Mouse (Mus musculus): ENCODE results near the gene Per1.

- TF ChIP-seq CTCF (IDR thresholded peaks at IDR 0.05; ENCODE audit: extremely low read depth, insufficient read length, insufficient replicate concordance, low read depth, low read length) (no peak), POLR2A (IDR thresholded peaks at IDR 0.05; ENCODE audit: low read depth, low read length) (no peak)
These were observed 41.2 kb upstream of the Per1 start for GRCm38 (mm10) chr11:69053848-69054247.

All from small intestine, adult 2 months (tissue).